Mouse (Mus musculus) cerebellum, adult 2 months (tissue): Measurements from ENCODE around the gene Ano2.

Experiments
- CTCF ChIP-seq: fragments of 200-500 bp; IDR thresholded peaks from 2 replicates; pipeline ENCODE4 v1.5.1; 2011; ENCODE audit warnings: low read depth, mild to moderate bottlenecking, control low read depth, low read length, moderate library complexity, borderline replicate concordance; ENCODE audit not compliant: insufficient read depth
- POLR2A ChIP-seq: fragments of 200-500 bp; IDR thresholded peaks from 2 replicates; pipeline ENCODE4 v1.6.1; 2011; ENCODE audit warnings: low read length, control low read depth, borderline replicate concordance; ENCODE audit not compliant: insufficient read depth

DNA sequence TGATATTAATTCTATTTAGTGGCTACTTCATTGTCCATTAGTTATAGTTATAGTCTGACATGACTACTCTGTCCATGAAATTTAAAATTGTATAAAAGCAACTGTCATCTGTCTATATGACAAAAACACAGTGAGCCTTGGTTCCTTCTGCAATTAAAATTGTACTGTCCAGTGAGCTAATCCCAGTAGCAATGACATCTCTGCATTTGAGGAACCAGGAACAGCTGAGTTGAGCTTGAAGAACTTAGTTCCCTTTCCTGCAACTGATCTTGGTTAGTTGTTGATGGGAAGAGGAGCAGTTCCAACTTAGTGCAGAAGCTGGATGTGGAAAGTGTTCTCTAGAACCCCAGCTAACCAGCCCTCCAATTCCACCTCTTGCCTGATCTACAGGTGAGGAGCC is 4.8 kb upstream of the Ano2 start:
- no peak for TF ChIP-seq POLR2A
- TF ChIP-seq CTCF: no peak
